Mouse (Mus musculus) kidney, adult 2 months (tissue): ENCODE results near the gene Btbd35f29. TPM values are rescaled to one million over a fixed set of nuclear protein-coding genes. Genes with fewer than 3 reads are reported as not detected.

Experiments
- polyA plus RNA-seq: library from polyadenylated mRNA; depleted of rRNA; stranded (reverse); fragments of >200 nt; gene quantifications from 2 replicates; pipeline ENCODE4 v1.2.3, GENCODE M21; 2012; rRNA removed

The Btbd35f29 gene
- polyA plus RNA-seq, 1 experiment = not detected

Other genes with a start within 250 kb of the Btbd35f29 start
- not detected in 2 replicates for gene Spin2f, start 136.2 kb downstream of the Btbd35f29 start, polyA plus RNA-seq
- not detected in 2 replicates for gene Btbd35f26, start 218.8 kb downstream of the Btbd35f29 start, polyA plus RNA-seq